Mouse (Mus musculus) adrenal gland, postnatal 25 days (tissue): Measurements from ENCODE around the gene Gm20538. TPM values are rescaled to one million over a fixed set of nuclear protein-coding genes. Genes with fewer than 3 reads are reported as not detected.

Source experiments
- DNase-seq: peaks from one replicate; pipeline ENCODE4 v3.0.0; 2021; ENCODE audit warnings: mixed read lengths
- total RNA-seq: library from RNA; stranded (reverse); gene quantifications from 2 replicates; pipeline ENCODE4 v1.2.3, GENCODE M21; 2021

Gm20538 gene
- total RNA-seq, 1 experiment from 2014 or later, result not detected

GRCm38 (mm10) chr19:44530018-44530417, 22.6 kb downstream of the Gm20538 start:
- no peak for DNase-seq

- DNase-seq, result no peak
Measured at GRCm38 (mm10) chr19:44525551-44526205, 27.0 kb downstream of the Gm20538 start.

GRCm38 (mm10) chr19:44519152-44519551, 33.5 kb downstream of the Gm20538 start:
- DNase-seq, result peak; percentile 27

GRCm38 (mm10) chr19:44517996-44518768, 34.4 kb downstream of the Gm20538 start:
- no peak for DNase-seq

GRCm38 (mm10) chr19:44515769-44516168, 36.9 kb downstream of the Gm20538 start:
- no peak for DNase-seq

GRCm38 (mm10) chr19:44514521-44515451, 37.8 kb downstream of the Gm20538 start:
- no peak for DNase-seq

GRCm38 (mm10) chr19:44513921-44514482, 38.6 kb downstream of the Gm20538 start:
- DNase-seq, result no peak

- DNase-seq, result no peak
Measured at GRCm38 (mm10) chr19:44513054-44513833, 39.4 kb downstream of the Gm20538 start.

GRCm38 (mm10) chr19:44512601-44513000, 40.0 kb downstream of the Gm20538 start:
- DNase-seq, result no peak

GRCm38 (mm10) chr19:44511451-44512231, 41.0 kb downstream of the Gm20538 start:
- DNase-seq, result peak; percentile 64

GRCm38 (mm10) chr19:44510534-44511175, 42.0 kb downstream of the Gm20538 start:
- DNase-seq, result no peak

- DNase-seq, result no peak
Measured at GRCm38 (mm10) chr19:44502741-44503140, 49.9 kb downstream of the Gm20538 start.

- DNase-seq, result no peak
Measured at GRCm38 (mm10) chr19:44501925-44502324, 50.7 kb downstream of the Gm20538 start.

- DNase-seq, result no peak
Measured at GRCm38 (mm10) chr19:44500240-44500639, 52.4 kb downstream of the Gm20538 start.

GRCm38 (mm10) chr19:44498936-44499335, 53.7 kb downstream of the Gm20538 start:
- DNase-seq, result no peak

- no peak for DNase-seq
Measured at GRCm38 (mm10) chr19:44496941-44497340, 55.7 kb downstream of the Gm20538 start.

- no peak for DNase-seq
Measured at GRCm38 (mm10) chr19:44496511-44496910, 56.1 kb downstream of the Gm20538 start.
